Mouse (Mus musculus) liver, postnatal 0 days (tissue): ENCODE results near the gene 4930579F01Rik. TPM values are rescaled to one million over a fixed set of nuclear protein-coding genes. Genes with fewer than 3 reads are reported as not detected.

Source experiments
- ATAC-seq: fragments of 200-750 bp; cut with Nextera tagmentation; 2 replicates; pipeline ENCODE4 v1.8.0; 2017; ENCODE audit warnings: mild to moderate bottlenecking, moderate library complexity
- DNase-seq: peaks from one replicate; pipeline ENCODE4 v3.0.0-alpha.2; 2016
- H3K27ac ChIP-seq: fragments of 300-500 bp; sonication (generic); 2 replicates; pipeline ENCODE4 v1.5.1; 2014; ENCODE audit warnings: antibody characterized with exemption, moderate library complexity, mild to moderate bottlenecking, low read depth
- H3K27me3 ChIP-seq: fragments of 300-500 bp; sonication (generic); 2 replicates; pipeline ENCODE4 v1.6.1; 2014; ENCODE audit warnings: low read length, control low read depth, mixed read lengths; ENCODE audit not compliant: insufficient read depth
- H3K36me3 ChIP-seq: fragments of 300-500 bp; sonication (generic); replicated peaks from 2 replicates; pipeline ENCODE4 v1.6.1; 2014; ENCODE audit warnings: mild to moderate bottlenecking, control low read depth, low read length, moderate library complexity, mixed read lengths; ENCODE audit not compliant: insufficient read depth
- H3K4me1 ChIP-seq: fragments of 300-500 bp; sonication (generic); 2 replicates; pipeline ENCODE4 v1.6.1; 2014; ENCODE audit warnings: antibody characterized with exemption, mild to moderate bottlenecking, control low read depth; ENCODE audit not compliant: insufficient read depth
- H3K4me2 ChIP-seq: fragments of 300-500 bp; sonication (generic); 2 replicates; pipeline ENCODE4 v1.6.1; 2014; ENCODE audit warnings: low read depth, mild to moderate bottlenecking, low read length, moderate library complexity, mixed read lengths
- H3K4me3 ChIP-seq: fragments of 300-500 bp; sonication (generic); 2 replicates; pipeline ENCODE4 v1.5.1; 2014; ENCODE audit warnings: low read depth, low read length
- H3K9ac ChIP-seq: fragments of 300-500 bp; sonication (generic); replicated peaks from 2 replicates; pipeline ENCODE4 v1.6.1; 2014; ENCODE audit warnings: mild to moderate bottlenecking, moderate library complexity
- H3K9me3 ChIP-seq: fragments of 300-500 bp; sonication (generic); 2 replicates; pipeline ENCODE4 v1.6.1; 2016; ENCODE audit warnings: mild to moderate bottlenecking, control low read depth, low read length, mixed read lengths
- CTCF ChIP-seq: sonication (generic); IDR thresholded peaks from 2 replicates; pipeline ENCODE4 v1.5.1; 2016; ENCODE audit warnings: antibody characterized with exemption, low read depth
- EP300 ChIP-seq: IDR thresholded peaks from 2 replicates; pipeline ENCODE4 v1.6.1; 2016; ENCODE audit warnings: antibody characterized with exemption, low read depth, mild to moderate bottlenecking
- WGBS: fragments of 180-500 bp; shearing (Covaris S2); extraction: QIAGEN DNeasy Blood & Tissue Kit; methylation state at CpG from one replicate; pipeline ENCODE4 v1.1.7; 2014; ENCODE audit not compliant: insufficient replicate concordance; 5-methylcytosine and 5-hydroxymethylcytosine counted together
- polyA plus RNA-seq: library from polyadenylated mRNA; unstranded; fragments of >200 nt; fragmentation: Nextera tagmentation; extraction: Ambion mirVana; gene quantifications from 2 replicates; pipeline ENCODE4 v1.2.1, GENCODE M21; 2015

4930579F01Rik gene
- polyA plus RNA-seq, 1 experiment from 2014 or later = not detected

- TF ChIP-seq EP300 (no peak), CTCF (no peak)
- ATAC-seq = no peak
- Histone ChIP-seq H3K4me3 (no peak overlapping the region), H3K9ac (no peak overlapping the region), H3K9me3 (no peaks in the 10 kb centered on the region), H3K4me1 (peaks cover 21% of the 10 kb centered on the region), H3K4me2 (no peak overlapping the region), H3K27ac (peak overlapping the region; percentile 77), H3K36me3 (no peaks in the 10 kb centered on the region), H3K27me3 (no peaks in the 10 kb centered on the region)
- WGBS = 89% methylated on average over 8 of the region's 8 CpGs
- no peak for DNase-seq
Observed at GRCm38 (mm10) chr3:138227782-138228181, 34.2 kb upstream of the 4930579F01Rik start.

- DNase-seq (no peak), ATAC-seq (peak; percentile 56)
- TF ChIP-seq CTCF (no peak), EP300 (peak; percentile 77)
- Histone ChIP-seq H3K4me3 (no peak overlapping the region), H3K36me3 (no peaks in the 10 kb centered on the region), H3K9ac (no peak overlapping the region), H3K27ac (peak overlapping the region; percentile 84), H3K27me3 (no peaks in the 10 kb centered on the region), H3K9me3 (no peaks in the 10 kb centered on the region), H3K4me2 (no peak overlapping the region), H3K4me1 (peaks cover 24% of the 10 kb centered on the region)
- WGBS = 65% methylated on average over 2 of the region's 2 CpGs
Observed at GRCm38 (mm10) chr3:138227082-138227481, 33.5 kb upstream of the 4930579F01Rik start.

- no peak for TF ChIP-seq EP300
- TF ChIP-seq CTCF = no peak
- no peaks in the 10 kb centered on the region for H3K27me3 ChIP-seq
- no peak overlapping the region for H3K4me3 ChIP-seq
- H3K4me1 ChIP-seq = peaks cover 24% of the 10 kb centered on the region
- peak overlapping the region; percentile 84 for H3K27ac ChIP-seq
- no peak overlapping the region for H3K9ac ChIP-seq
- H3K4me2 ChIP-seq = no peak overlapping the region
- H3K9me3 ChIP-seq = no peaks in the 10 kb centered on the region
- DNase-seq = no peak
- 86% methylated on average over 6 of the region's 6 CpGs for WGBS
- no peaks in the 10 kb centered on the region for H3K36me3 ChIP-seq
- ATAC-seq = no peak
Observed at GRCm38 (mm10) chr3:138226476-138226875, 32.9 kb upstream of the 4930579F01Rik start.

GRCm38 (mm10) chr3:138225853-138226252 is 32.2 kb upstream of the 4930579F01Rik start:
- peak overlapping the region; percentile 84 for H3K27ac ChIP-seq
- no peak overlapping the region for H3K9ac ChIP-seq
- H3K27me3 ChIP-seq = no peaks in the 10 kb centered on the region
- H3K4me1 ChIP-seq = peaks cover 24% of the 10 kb centered on the region
- peak; percentile 19 for DNase-seq
- no peaks in the 10 kb centered on the region for H3K36me3 ChIP-seq
- no peaks in the 10 kb centered on the region for H3K9me3 ChIP-seq
- ATAC-seq = peak; percentile 29
- WGBS = 48% methylated on average over 7 of the region's 7 CpGs
- H3K4me3 ChIP-seq = no peak overlapping the region
- H3K4me2 ChIP-seq = no peak overlapping the region
- no peak for TF ChIP-seq CTCF

- H3K36me3 ChIP-seq = no peaks in the 10 kb centered on the region
- no peak overlapping the region for H3K4me2 ChIP-seq
- DNase-seq = no peak
- H3K9me3 ChIP-seq = no peaks in the 10 kb centered on the region
- H3K9ac ChIP-seq = no peak overlapping the region
- peaks cover 24% of the 10 kb centered on the region for H3K4me1 ChIP-seq
- WGBS = 66% methylated on average over 6 of the region's 7 CpGs
- H3K27me3 ChIP-seq = no peaks in the 10 kb centered on the region
- no peak for TF ChIP-seq CTCF
- no peak for TF ChIP-seq EP300
- no peak for ATAC-seq
- no peak overlapping the region for H3K4me3 ChIP-seq
- peak overlapping the region; percentile 84 for H3K27ac ChIP-seq
Observed at GRCm38 (mm10) chr3:138225331-138225730, 31.7 kb upstream of the 4930579F01Rik start.

GRCm38 (mm10) chr3:138224363-138224954 is 30.8 kb upstream of the 4930579F01Rik start:
- WGBS = 66% methylated on average over 13 of the region's 13 CpGs
- DNase-seq (peak; percentile 40), ATAC-seq (peak; percentile 51)
- Histone ChIP-seq H3K27me3 (no peaks in the 10 kb centered on the region), H3K9ac (no peak overlapping the region), H3K9me3 (no peaks in the 10 kb centered on the region), H3K36me3 (no peaks in the 10 kb centered on the region), H3K27ac (peak overlapping the region; percentile 84), H3K4me3 (no peak overlapping the region), H3K4me1 (peaks cover 24% of the 10 kb centered on the region), H3K4me2 (no peak overlapping the region)
- no peak for TF ChIP-seq EP300
- no peak for TF ChIP-seq CTCF
